Mouse (Mus musculus): Measurements from ENCODE around the gene Acadm. TPM values are rescaled to one million over a fixed set of nuclear protein-coding genes. Genes with fewer than 3 reads are reported as not detected.

Gene Acadm
- polyA plus RNA-seq, 1 experiment from 2014 or later: 63.6 TPM

DNA sequence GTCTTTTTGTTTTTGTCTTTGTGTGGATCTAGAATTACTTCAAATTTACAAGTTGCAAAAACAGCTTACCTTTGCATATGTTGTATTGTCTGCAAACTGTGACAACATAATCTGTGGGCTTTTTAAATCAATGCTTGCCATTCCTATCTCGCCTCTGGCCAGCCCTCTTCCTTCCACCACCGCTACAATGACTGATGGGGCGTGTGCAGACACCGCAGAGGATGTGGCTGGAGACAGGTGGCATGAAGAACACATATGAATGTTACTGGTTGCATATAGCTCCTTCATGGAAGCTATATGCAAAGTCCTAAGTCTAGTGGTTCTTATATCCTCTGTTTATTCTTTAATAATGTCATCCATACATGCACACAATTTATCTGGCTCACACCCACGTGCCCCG is 47.2 kb downstream of the Acadm start:
- H3K27ac ChIP-seq (ENCODE audit: low read depth, low read length): no peak overlapping the region
- no peaks in the 10 kb centered on the region for H3K27me3 ChIP-seq (ENCODE audit: control insufficient read depth, insufficient read depth, low read length)
- H3K36me3 ChIP-seq (ENCODE audit: control insufficient read depth, insufficient read depth, low read length): no peaks in the 10 kb centered on the region
- no peak for DNase-seq (ENCODE audit: low spot score)
- no peaks in the 10 kb centered on the region for H3K9me3 ChIP-seq (ENCODE audit: control insufficient read depth, low read length)
- H3K4me3 ChIP-seq (ENCODE audit: low read depth, low read length): no peak overlapping the region
- 79% methylated on average over 6 of the region's 6 CpGs for WGBS
- H3K9ac ChIP-seq (ENCODE audit: low read depth, low read length): no peak overlapping the region
- ATAC-seq (ENCODE audit: low FRiP score): no peak
- no peaks in the 10 kb centered on the region for H3K4me1 ChIP-seq (replicated peaks; ENCODE audit: control insufficient read depth, insufficient read depth, low read length)
- H3K4me2 ChIP-seq (replicated peaks; ENCODE audit: low read depth, low read length): no peak overlapping the region

DNA sequence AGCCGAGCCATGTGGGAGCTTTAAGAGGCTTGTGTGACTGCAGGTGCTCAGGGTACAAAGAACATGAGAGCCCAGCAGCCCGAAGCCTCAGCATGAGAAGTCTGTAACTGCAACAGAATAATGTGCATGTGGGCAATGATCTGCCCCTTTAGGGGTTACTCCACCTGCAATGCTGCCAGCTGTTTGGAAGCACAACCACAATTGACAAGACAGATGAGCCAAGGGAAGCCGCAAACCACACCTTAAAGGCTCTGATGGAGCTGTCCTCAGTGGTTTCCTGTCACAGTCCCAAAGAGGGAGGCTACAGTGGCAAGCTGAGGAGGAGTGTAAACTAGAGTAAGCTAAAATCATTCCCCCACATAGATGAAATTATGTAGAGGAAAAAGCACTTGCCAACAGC is 49.0 kb downstream of the Acadm start:
- DNase-seq (ENCODE audit: low spot score): no peak
- H3K9ac ChIP-seq (ENCODE audit: low read depth, low read length): no peak overlapping the region
- H3K9me3 ChIP-seq (ENCODE audit: control insufficient read depth, low read length): no peaks in the 10 kb centered on the region
- H3K36me3 ChIP-seq (ENCODE audit: control insufficient read depth, insufficient read depth, low read length): no peaks in the 10 kb centered on the region
- H3K4me3 ChIP-seq (ENCODE audit: low read depth, low read length): no peak overlapping the region
- 84% methylated on average over 3 of the region's 3 CpGs for WGBS
- H3K27ac ChIP-seq (ENCODE audit: low read depth, low read length): no peak overlapping the region
- no peak for ATAC-seq (ENCODE audit: low FRiP score)
- no peaks in the 10 kb centered on the region for H3K27me3 ChIP-seq (ENCODE audit: control insufficient read depth, insufficient read depth, low read length)
- no peak overlapping the region for H3K4me2 ChIP-seq (replicated peaks; ENCODE audit: low read depth, low read length)
- no peaks in the 10 kb centered on the region for H3K4me1 ChIP-seq (replicated peaks; ENCODE audit: control insufficient read depth, insufficient read depth, low read length)

DNA sequence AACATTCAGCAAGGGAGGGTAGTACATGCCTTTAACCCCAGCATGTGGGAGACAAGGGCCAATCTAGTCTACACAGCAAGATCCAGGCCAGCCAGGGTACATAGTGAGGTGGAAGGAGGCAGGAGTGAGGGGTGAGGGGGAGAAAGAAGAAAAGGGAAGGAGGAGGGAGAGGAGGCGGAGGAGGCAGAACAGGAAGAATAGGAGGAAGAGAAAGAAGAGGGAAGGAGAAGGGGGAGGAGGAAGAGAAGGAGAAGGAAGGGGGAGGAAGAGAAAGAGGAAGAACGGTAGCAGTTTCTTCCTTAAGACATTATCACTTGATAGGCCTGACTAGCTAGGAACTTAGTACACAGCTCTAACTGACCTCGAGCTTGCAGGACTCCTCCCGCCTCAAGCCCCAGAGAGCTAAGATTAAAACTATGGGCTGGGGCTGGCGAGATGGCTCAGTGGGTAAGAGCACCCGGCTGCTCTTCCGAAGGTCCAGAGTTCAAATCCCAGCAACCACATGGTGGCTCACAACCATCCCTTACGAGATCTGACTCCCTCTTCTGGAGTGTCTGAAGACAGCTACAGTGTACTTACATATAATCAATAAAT is 55.1 kb downstream of the Acadm start:
- Histone ChIP-seq H3K4me3 (ENCODE audit: low read depth, low read length) (no peak overlapping the region), H3K27ac (ENCODE audit: low read depth, low read length) (no peak overlapping the region), H3K27me3 (ENCODE audit: control insufficient read depth, insufficient read depth, low read length) (no peaks in the 10 kb centered on the region), H3K4me1 (replicated peaks; ENCODE audit: control insufficient read depth, insufficient read depth, low read length) (no peaks in the 10 kb centered on the region), H3K4me2 (replicated peaks; ENCODE audit: low read depth, low read length) (no peak overlapping the region), H3K9ac (ENCODE audit: low read depth, low read length) (no peak overlapping the region), H3K9me3 (ENCODE audit: control insufficient read depth, low read length) (no peaks in the 10 kb centered on the region), H3K36me3 (ENCODE audit: control insufficient read depth, insufficient read depth, low read length) (no peaks in the 10 kb centered on the region)
- WGBS: 79% methylated on average over 7 of the region's 8 CpGs
- DNase-seq (ENCODE audit: low spot score) (no peak), ATAC-seq (ENCODE audit: low FRiP score) (no peak)

DNA sequence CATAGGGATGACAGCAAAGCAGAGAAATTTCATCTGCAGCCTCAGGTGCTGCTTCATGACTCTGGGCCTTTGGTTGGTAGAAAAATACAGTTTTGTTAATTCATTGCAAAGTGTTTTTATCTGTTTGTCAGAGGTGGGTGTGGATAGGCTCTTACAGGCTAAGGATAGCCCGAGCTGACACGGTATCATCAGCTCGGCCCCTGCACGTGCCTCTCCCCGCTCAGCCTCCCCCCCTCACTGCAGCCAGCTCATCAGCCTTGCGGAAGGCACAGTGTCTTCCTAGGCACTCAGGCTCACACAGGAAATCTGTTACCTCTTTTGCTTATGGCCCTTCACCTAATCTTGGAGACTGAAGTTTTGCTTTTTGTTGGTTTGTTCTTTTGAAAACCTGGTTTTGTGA is 56.3 kb downstream of the Acadm start:
- Histone ChIP-seq H3K4me2 (replicated peaks; ENCODE audit: low read depth, low read length) (no peak overlapping the region), H3K27me3 (ENCODE audit: control insufficient read depth, insufficient read depth, low read length) (no peaks in the 10 kb centered on the region), H3K4me3 (ENCODE audit: low read depth, low read length) (no peak overlapping the region), H3K9ac (ENCODE audit: low read depth, low read length) (no peak overlapping the region), H3K27ac (ENCODE audit: low read depth, low read length) (no peak overlapping the region), H3K36me3 (ENCODE audit: control insufficient read depth, insufficient read depth, low read length) (no peaks in the 10 kb centered on the region), H3K4me1 (replicated peaks; ENCODE audit: control insufficient read depth, insufficient read depth, low read length) (no peaks in the 10 kb centered on the region), H3K9me3 (ENCODE audit: control insufficient read depth, low read length) (no peaks in the 10 kb centered on the region)
- no peak for ATAC-seq (ENCODE audit: low FRiP score)
- WGBS: 75% methylated on average over 6 of the region's 6 CpGs
- DNase-seq (ENCODE audit: low spot score): no peak

DNA sequence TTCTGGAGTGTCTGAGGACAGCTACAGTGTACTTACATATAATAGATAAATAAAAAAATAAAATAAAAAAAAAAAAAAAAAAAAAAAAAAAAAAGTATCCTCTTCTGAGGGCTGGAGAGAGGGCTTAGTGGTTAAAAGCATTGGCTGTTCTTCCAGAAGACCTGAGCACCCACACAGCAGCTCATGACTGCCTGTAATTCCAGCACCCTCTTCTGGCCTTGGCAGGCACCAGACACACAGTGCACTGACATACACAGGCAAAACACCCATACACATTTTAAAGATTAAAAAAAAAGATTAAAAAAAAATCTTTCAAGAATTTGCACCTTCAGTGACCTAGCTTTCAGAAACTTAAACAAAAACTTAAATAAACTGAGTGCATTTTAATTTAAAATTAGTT is 58.1 kb downstream of the Acadm start:
- ATAC-seq (ENCODE audit: low FRiP score): no peak
- Histone ChIP-seq H3K4me2 (replicated peaks; ENCODE audit: low read depth, low read length) (no peak overlapping the region), H3K27ac (ENCODE audit: low read depth, low read length) (no peak overlapping the region), H3K27me3 (ENCODE audit: control insufficient read depth, insufficient read depth, low read length) (no peaks in the 10 kb centered on the region), H3K4me3 (ENCODE audit: low read depth, low read length) (no peak overlapping the region), H3K36me3 (ENCODE audit: control insufficient read depth, insufficient read depth, low read length) (no peaks in the 10 kb centered on the region), H3K9me3 (ENCODE audit: control insufficient read depth, low read length) (no peaks in the 10 kb centered on the region), H3K9ac (ENCODE audit: low read depth, low read length) (no peak overlapping the region), H3K4me1 (replicated peaks; ENCODE audit: control insufficient read depth, insufficient read depth, low read length) (no peaks in the 10 kb centered on the region)
- no peak for DNase-seq (ENCODE audit: low spot score)

Other genes with a start within 250 kb of the Acadm start
- gene St6galnac3, start 219.5 kb downstream of the Acadm start, polyA plus RNA-seq (2014; fragmentation: Nextera tagmentation; extraction: Ambion mirVana): 34.8 and 38.9 TPM in 2 replicates
- 0.25 and 0.86 TPM in 2 replicates for gene Asb17, start 100.4 kb downstream of the Acadm start, polyA plus RNA-seq (2014; fragmentation: Nextera tagmentation; extraction: Ambion mirVana)
- gene Msh4, start 38.5 kb downstream of the Acadm start, polyA plus RNA-seq (2014; fragmentation: Nextera tagmentation; extraction: Ambion mirVana): 0.05 and 0.08 TPM in 2 replicates
- gene Rabggtb, start 31.6 kb downstream of the Acadm start, polyA plus RNA-seq (2014; fragmentation: Nextera tagmentation; extraction: Ambion mirVana): 41.8 and 43.6 TPM in 2 replicates
- 6.2 and 8.1 TPM in 2 replicates for gene Slc44a5, start 28.8 kb upstream of the Acadm start, polyA plus RNA-seq (2014; fragmentation: Nextera tagmentation; extraction: Ambion mirVana)